Mouse (Mus musculus): ENCODE results near the gene Tbx19. TPM values are rescaled to one million over a fixed set of nuclear protein-coding genes. Genes with fewer than 3 reads are reported as not detected.

The Tbx19 gene
- polyA plus RNA-seq, 1 experiment: not detected

DNA sequence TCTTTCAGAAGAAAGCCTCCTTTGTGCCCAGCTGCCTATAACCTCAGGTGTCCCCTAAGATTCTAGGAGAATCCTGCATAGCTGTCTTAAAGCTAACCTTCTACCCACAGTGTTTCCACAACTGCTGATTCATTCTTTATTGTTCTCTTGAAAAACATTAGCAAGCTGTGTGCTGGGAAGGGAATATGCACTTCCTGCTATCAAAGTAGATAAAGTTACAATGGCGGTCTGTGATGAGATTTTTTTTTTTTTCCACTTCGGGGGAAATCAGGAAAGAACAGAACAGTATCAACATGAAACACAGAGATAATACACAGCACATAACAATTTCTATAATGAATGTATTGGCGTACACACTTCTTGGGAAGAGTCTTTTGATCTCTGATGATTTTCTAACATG is 37.3 kb upstream of the Tbx19 start:
- Histone ChIP-seq H3K27ac (ENCODE audit: insufficient read depth, low read depth, low read length) (no peak overlapping the region), H3K4me3 (ENCODE audit: insufficient read depth, low read depth, low read length) (no peak overlapping the region), H3K4me1 (ENCODE audit: control insufficient read depth, insufficient read depth, low read length) (peaks cover 17% of the 10 kb centered on the region), H3K36me3 (ENCODE audit: control insufficient read depth, insufficient read depth, low read length) (no peaks in the 10 kb centered on the region), H3K27me3 (replicated peaks; ENCODE audit: control insufficient read depth, insufficient read depth, low read length) (no peaks in the 10 kb centered on the region)
- no peak for DNase-seq
- 46% methylated on average over 3 of the region's 3 CpGs for WGBS
- no peak for TF ChIP-seq POLR2A (IDR thresholded peaks at IDR 0.05; ENCODE audit: low read depth, low read length)
- no peak for TF ChIP-seq CTCF (conservative IDR thresholded peaks at IDR 0.05; ENCODE audit: insufficient read depth, insufficient read length, low read depth, low read length)

DNA sequence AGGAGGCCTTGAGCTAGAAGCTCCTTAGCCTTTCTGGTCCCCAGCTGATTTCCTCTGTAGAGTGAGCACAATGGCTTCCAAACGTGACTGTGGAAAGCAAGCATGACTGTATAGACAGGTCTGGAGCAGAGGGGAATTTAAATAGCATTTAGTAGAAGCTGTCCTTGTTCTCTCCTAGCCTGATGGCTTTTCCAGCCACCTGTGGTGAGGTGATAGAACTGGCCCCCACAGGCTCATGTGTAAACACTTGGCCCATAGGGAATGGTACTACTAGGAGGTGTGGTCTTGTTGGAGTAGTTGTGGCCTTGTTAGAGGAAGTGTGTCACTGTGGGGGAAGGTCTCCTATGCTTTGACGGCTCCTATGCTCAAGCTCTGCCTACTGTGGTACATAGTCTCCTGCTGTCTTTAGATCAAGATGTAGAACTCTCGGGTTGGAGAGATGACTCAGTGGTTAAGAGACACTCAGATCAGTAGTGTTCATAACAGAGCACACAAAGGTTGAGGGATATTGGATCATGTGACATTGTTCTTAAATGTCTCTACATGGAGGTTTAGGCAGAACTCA is 34.9 kb upstream of the Tbx19 start:
- no peak overlapping the region; the same call in 1 of the 2 replicates for H3K27ac ChIP-seq (ENCODE audit: insufficient read depth, low read depth, low read length)
- 85% methylated on average over 3 of the region's 3 CpGs for WGBS
- no peaks in the 10 kb centered on the region for H3K27me3 ChIP-seq (replicated peaks; ENCODE audit: control insufficient read depth, insufficient read depth, low read length)
- DNase-seq: no peak
- H3K36me3 ChIP-seq (ENCODE audit: control insufficient read depth, insufficient read depth, low read length): no peaks in the 10 kb centered on the region
- H3K4me1 ChIP-seq (ENCODE audit: control insufficient read depth, insufficient read depth, low read length): peaks cover 21% of the 10 kb centered on the region
- TF ChIP-seq CTCF (conservative IDR thresholded peaks at IDR 0.05; ENCODE audit: insufficient read depth, insufficient read length, low read depth, low read length) (no peak), POLR2A (IDR thresholded peaks at IDR 0.05; ENCODE audit: low read depth, low read length) (no peak)
- no peak overlapping the region for H3K4me3 ChIP-seq (ENCODE audit: insufficient read depth, low read depth, low read length)

DNA sequence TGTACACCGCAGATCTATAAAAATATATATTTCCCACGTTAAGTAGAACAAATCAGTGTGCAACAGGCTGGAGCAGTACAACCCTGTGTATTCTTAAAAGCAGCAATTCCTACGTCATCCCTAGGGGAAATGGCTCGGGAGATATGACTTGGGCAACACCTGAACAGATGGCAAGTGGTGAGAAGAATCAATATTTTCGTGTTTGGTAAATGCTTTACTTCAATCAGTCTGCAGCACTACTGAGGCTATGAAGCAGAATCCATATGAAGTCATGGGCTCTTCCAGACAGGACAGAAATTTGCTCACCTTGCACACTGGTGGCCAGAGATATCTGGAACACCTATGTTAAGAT is 34.1 kb upstream of the Tbx19 start:
- Histone ChIP-seq H3K36me3 (ENCODE audit: control insufficient read depth, insufficient read depth, low read length) (no peaks in the 10 kb centered on the region), H3K4me1 (ENCODE audit: control insufficient read depth, insufficient read depth, low read length) (peaks cover 19% of the 10 kb centered on the region), H3K27me3 (replicated peaks; ENCODE audit: control insufficient read depth, insufficient read depth, low read length) (no peaks in the 10 kb centered on the region), H3K27ac (ENCODE audit: insufficient read depth, low read depth, low read length) (peak overlapping the region; percentile 34), H3K4me3 (ENCODE audit: insufficient read depth, low read depth, low read length) (peak overlapping the region; percentile 97)
- no peak for DNase-seq
- WGBS: 8% methylated on average over 5 of the region's 5 CpGs
- TF ChIP-seq POLR2A (IDR thresholded peaks at IDR 0.05; ENCODE audit: low read depth, low read length): no peak

DNA sequence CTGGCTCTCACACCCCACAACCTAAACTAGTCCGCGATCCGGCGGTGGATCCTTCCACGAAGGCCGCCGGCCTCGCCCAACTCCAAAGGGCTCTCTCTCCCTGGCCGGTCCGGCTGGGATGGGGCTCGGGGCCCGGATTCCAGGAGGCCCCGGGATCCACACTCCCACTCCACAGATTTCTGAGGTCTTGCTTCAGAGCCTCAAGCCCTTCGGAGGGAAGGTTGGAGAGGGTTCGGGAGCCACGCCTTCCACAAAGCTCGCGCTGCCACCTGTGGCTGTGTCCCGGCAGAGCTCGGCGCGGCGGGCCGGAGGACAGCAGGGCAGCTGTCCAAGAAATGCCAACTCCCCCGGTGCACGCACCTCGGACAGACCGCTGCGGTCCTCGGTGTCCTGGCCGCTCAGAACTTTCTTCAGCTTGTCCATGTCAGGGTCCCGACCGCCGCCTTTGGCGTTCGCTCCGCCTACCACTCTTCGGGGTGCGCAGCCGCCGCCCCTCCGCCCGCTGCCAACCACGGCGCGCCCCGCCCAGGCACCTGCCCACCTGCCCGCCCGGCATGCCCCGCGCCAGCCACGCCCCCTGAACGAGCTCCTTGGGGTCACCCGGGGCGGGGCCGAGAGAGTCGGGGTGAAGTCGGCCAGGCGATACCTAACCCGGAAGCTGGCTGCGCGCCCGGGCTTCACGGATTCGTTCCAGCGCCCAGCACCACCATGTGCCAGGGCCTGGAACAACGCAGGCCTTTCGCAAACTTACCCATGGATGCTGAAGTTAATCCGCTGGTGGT is 33.5 kb upstream of the Tbx19 start, which contains the start of gene Sft2d2:
Sft2d2 (minus strand) TSS at position 559 of the 782 bp plus-strand sequence.
- Histone ChIP-seq H3K36me3 (ENCODE audit: control insufficient read depth, insufficient read depth, low read length) (no peaks in the 10 kb centered on the region), H3K27me3 (replicated peaks; ENCODE audit: control insufficient read depth, insufficient read depth, low read length) (no peaks in the 10 kb centered on the region), H3K4me3 (ENCODE audit: insufficient read depth, low read depth, low read length) (peak within 1 kb of the TSS; percentile 97), H3K4me1 (ENCODE audit: control insufficient read depth, insufficient read depth, low read length) (peaks cover 16% of the 10 kb centered on the region), H3K27ac (ENCODE audit: insufficient read depth, low read depth, low read length) (peak within 1 kb of the TSS; percentile 94)
- WGBS: under 1% methylated on average over 69 of the region's 69 CpGs
- DNase-seq: peak; percentile 98
- TF ChIP-seq POLR2A (IDR thresholded peaks at IDR 0.05; ENCODE audit: low read depth, low read length) (peak; percentile 51), CTCF (conservative IDR thresholded peaks at IDR 0.05; ENCODE audit: insufficient read depth, insufficient read length, low read depth, low read length) (peak; percentile 45)

DNA sequence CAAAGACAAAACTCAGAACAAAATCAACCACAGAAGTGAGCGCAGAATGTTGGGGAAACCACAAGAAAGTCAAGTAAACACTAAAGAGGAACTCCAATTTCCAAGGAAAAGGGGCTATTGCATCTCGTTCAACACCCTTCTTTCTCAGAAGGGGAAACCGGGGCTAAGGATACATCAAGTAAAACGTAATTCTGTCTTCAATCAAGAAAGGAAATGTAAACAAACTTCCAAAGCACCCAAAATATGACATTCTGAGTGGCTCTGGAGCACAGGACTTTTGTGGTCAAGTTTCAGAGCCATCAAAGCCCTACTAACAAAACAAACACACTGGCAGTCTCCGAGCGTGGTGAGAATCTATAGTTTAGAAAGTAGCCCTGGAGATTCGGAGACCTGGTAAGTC is 32.9 kb upstream of the Tbx19 start:
- Histone ChIP-seq H3K4me3 (ENCODE audit: insufficient read depth, low read depth, low read length) (peak overlapping the region; percentile 97), H3K27me3 (replicated peaks; ENCODE audit: control insufficient read depth, insufficient read depth, low read length) (no peaks in the 10 kb centered on the region), H3K4me1 (ENCODE audit: control insufficient read depth, insufficient read depth, low read length) (peaks cover 16% of the 10 kb centered on the region), H3K36me3 (ENCODE audit: control insufficient read depth, insufficient read depth, low read length) (no peaks in the 10 kb centered on the region), H3K27ac (ENCODE audit: insufficient read depth, low read depth, low read length) (peak overlapping the region; percentile 94)
- TF ChIP-seq CTCF (conservative IDR thresholded peaks at IDR 0.05; ENCODE audit: insufficient read depth, insufficient read length, low read depth, low read length) (no peak), POLR2A (IDR thresholded peaks at IDR 0.05; ENCODE audit: low read depth, low read length) (no peak)
- WGBS: 6% methylated on average over 7 of the region's 7 CpGs
- DNase-seq: no peak

DNA sequence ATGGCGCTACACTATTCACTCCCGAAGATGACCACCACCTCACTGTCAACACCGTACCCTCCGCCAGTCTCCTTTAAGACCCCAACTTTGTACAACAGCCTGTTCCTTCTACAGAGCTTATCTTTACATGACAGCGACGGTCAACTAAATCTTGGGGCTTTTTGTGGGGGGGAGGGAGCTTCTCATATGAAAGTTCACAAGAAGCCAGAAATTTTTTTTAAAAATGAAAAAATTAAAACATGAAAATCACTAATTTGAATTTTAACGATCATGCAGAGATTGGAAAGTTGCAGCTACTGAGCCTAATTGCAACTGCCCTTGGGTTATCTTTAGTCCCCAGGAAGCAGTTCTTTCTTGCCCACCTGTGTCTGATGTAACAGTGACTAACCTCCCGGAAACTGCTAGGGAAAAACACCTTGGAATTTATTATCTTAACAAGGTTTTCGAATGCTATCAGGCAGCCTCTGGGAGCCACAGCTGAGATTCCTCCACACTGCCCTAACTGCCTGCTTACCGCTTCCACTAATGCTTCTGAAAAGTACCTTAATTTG is 32.2 kb upstream of the Tbx19 start:
- peaks cover 16% of the 10 kb centered on the region for H3K4me1 ChIP-seq (ENCODE audit: control insufficient read depth, insufficient read depth, low read length)
- WGBS: 46% methylated on average over 10 of the region's 10 CpGs
- TF ChIP-seq CTCF (conservative IDR thresholded peaks at IDR 0.05; ENCODE audit: insufficient read depth, insufficient read length, low read depth, low read length) (no peak), POLR2A (IDR thresholded peaks at IDR 0.05; ENCODE audit: low read depth, low read length) (no peak)
- H3K27ac ChIP-seq (ENCODE audit: insufficient read depth, low read depth, low read length): peak overlapping the region; percentile 94
- no peaks in the 10 kb centered on the region for H3K27me3 ChIP-seq (replicated peaks; ENCODE audit: control insufficient read depth, insufficient read depth, low read length)
- peak overlapping the region; percentile 31 for H3K4me3 ChIP-seq (ENCODE audit: insufficient read depth, low read depth, low read length)
- no peak for DNase-seq
- no peaks in the 10 kb centered on the region for H3K36me3 ChIP-seq (ENCODE audit: control insufficient read depth, insufficient read depth, low read length)

DNA sequence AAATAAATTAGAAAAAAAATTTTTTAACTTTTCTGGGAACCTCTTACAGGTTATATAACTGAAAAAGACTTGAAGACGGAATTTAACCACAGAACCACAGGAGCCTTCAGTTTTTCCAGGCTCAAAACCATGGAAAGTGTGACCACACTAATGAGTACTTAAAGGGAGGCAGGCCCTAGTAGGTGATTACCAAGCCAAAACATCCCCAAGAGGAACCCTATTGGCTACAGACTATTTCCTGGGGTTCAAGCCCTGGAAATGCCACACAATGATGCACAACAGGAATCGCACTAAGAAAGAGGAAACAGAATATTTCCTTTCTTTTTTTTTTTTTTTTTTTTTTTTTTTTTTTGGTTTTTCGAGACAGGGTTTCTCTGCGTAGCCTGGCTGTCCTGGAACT is 31.5 kb upstream of the Tbx19 start:
- no peaks in the 10 kb centered on the region for H3K27me3 ChIP-seq (replicated peaks; ENCODE audit: control insufficient read depth, insufficient read depth, low read length)
- no peak overlapping the region for H3K4me3 ChIP-seq (ENCODE audit: insufficient read depth, low read depth, low read length)
- H3K4me1 ChIP-seq (ENCODE audit: control insufficient read depth, insufficient read depth, low read length): peaks cover 16% of the 10 kb centered on the region
- no peaks in the 10 kb centered on the region for H3K36me3 ChIP-seq (ENCODE audit: control insufficient read depth, insufficient read depth, low read length)
- no peak for TF ChIP-seq CTCF (conservative IDR thresholded peaks at IDR 0.05; ENCODE audit: insufficient read depth, insufficient read length, low read depth, low read length)
- no peak for TF ChIP-seq POLR2A (IDR thresholded peaks at IDR 0.05; ENCODE audit: low read depth, low read length)
- 56% methylated on average over 4 of the region's 4 CpGs for WGBS
- H3K27ac ChIP-seq (ENCODE audit: insufficient read depth, low read depth, low read length): peak overlapping the region; percentile 62; the same call in 1 of the 2 replicates
- DNase-seq: peak; percentile 26

All from kidney, adult 2 months (tissue).